Mouse (Mus musculus): Measurements from ENCODE around the gene Samd15.

DNA sequence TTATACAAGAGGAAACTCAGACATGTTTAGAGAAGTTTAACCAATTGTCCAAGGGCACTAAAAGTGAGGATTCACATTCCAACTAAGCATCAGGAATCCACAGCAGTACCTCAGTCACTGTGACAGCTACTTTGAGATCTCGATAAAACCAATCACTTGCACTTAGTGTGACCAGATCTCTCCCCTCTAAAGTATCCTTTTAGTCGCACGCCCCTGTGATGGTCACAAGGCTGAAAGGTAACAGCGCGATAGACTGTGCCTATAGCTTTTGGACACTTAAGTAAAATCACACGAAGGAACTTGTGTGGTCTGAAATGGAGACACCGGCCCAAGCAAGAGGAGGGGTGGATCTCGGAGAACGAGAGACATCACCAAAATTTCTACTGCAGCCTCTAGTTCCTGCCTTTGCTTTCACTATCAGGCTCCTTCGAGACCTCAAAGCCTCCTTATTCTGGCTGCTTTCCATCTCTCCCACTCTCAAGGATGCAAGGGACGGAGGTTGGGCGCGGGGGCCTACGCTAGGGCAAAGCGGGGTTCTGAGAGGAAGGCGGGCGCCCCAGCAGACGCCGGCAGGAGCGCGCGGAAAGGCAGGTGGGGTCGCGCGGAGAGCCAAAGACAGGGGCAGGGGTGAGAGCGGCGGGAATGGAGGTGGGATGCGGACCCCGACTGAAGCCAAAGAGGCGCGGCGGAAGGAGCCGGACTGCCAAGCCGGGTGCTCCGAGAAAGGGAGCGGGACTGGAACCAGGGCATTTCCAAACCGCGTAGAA, at the start of gene Samd15:
- no peak for TF ChIP-seq MAFK (IDR thresholded peaks at IDR 0.05; ENCODE audit: borderline replicate concordance, low read depth, low read length)
- no peak for TF ChIP-seq NELFE (IDR thresholded peaks at IDR 0.05; ENCODE audit: low read depth, low read length)

Data from MEL (cell line).